Mouse (Mus musculus): ENCODE data around the gene Chchd4. TPM values are rescaled to one million over a fixed set of nuclear protein-coding genes. Genes with fewer than 3 reads are reported as not detected.

Chchd4 gene
- polyA plus RNA-seq (2012; rRNA removed): 3.5 and 4.4 TPM in 2 replicates

GRCm38 (mm10) chr6:91472868-91473804, at the start of gene Chchd4, which contains the start of gene Tmem43:
Chchd4 (minus strand) TSS chr6:91473546.
Tmem43 (plus strand) TSS chr6:91473703.
- peak; percentile 99 for DNase-seq
- WGBS: under 1% methylated on average over 74 of the region's 74 CpGs
- TF ChIP-seq CTCF (IDR thresholded peaks at IDR 0.05; ENCODE audit: insufficient read depth, low read length): no peak
- peak; percentile 92; the same call in 1 of the 2 replicates for TF ChIP-seq POLR2A (IDR thresholded peaks at IDR 0.05; ENCODE audit: borderline replicate concordance, extremely low read depth, low read depth, low read length)

GRCm38 (mm10) chr6:91522816-91523215, 49.5 kb upstream of the Chchd4 start:
- no peak for TF ChIP-seq CTCF (IDR thresholded peaks at IDR 0.05; ENCODE audit: insufficient read depth, low read length)
- TF ChIP-seq POLR2A (IDR thresholded peaks at IDR 0.05; ENCODE audit: borderline replicate concordance, extremely low read depth, low read depth, low read length): no peak
- Histone ChIP-seq H3K4me3 (replicated peaks; ENCODE audit: extremely low read depth, low read depth, low read length) (no peak overlapping the region), H3K4me1 (ENCODE audit: control insufficient read depth, insufficient read depth, low read length) (no peaks in the 10 kb centered on the region)
- no peak for DNase-seq
- WGBS: 92% methylated on average over 5 of the region's 5 CpGs

More at GRCm38 (mm10) chr6:91472868-91473804, at the start of gene Chchd4, which contains the start of gene Tmem43:
- H3K4me3 ChIP-seq (replicated peaks; ENCODE audit: extremely low read depth, low read depth, low read length): peak within 1 kb of the TSS; percentile 86
- peaks cover 14% of the 10 kb centered on the region for H3K4me1 ChIP-seq (ENCODE audit: control insufficient read depth, insufficient read depth, low read length)

DNA sequence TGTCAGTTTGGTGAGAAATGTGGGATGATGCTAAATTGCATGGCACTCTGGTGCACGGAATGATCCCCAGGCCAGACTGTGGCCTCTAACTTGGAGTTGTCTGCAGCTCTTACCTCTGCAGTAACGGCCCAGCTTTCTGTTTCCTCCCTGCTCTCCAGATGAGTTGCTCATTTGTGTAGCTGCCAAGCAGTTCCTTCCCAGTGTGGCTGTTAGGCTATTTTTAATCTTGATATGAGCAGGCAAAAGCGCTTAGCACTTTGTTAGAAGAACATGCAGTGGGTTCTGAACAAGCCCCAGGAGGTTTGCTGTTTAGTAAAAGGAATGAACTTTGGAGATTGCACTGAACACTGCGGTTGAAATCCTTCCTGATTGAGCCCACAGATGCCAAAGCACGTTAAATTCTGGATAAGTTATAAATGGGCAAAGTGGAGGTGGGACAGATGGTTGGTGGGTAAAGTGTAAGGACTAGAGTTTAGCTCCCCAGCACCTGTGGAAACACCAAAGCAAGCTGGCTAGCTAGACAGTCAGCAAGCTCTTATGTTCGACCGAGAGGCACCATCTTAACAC, 45.2 kb upstream of the Chchd4 start:
- no peak for DNase-seq
- Histone ChIP-seq H3K4me1 (ENCODE audit: control insufficient read depth, insufficient read depth, low read length) (peaks cover 8% of the 10 kb centered on the region), H3K4me3 (replicated peaks; ENCODE audit: extremely low read depth, low read depth, low read length) (no peak overlapping the region)
- 70% methylated on average over 7 of the region's 7 CpGs for WGBS
- TF ChIP-seq POLR2A (IDR thresholded peaks at IDR 0.05; ENCODE audit: borderline replicate concordance, extremely low read depth, low read depth, low read length) (no peak), CTCF (IDR thresholded peaks at IDR 0.05; ENCODE audit: insufficient read depth, low read length) (no peak)

- WGBS: under 1% methylated on average over 79 of the region's 80 CpGs
- DNase-seq: peak; percentile 99
- Histone ChIP-seq H3K4me1 (ENCODE audit: control insufficient read depth, insufficient read depth, low read length) (peaks cover 8% of the 10 kb centered on the region), H3K4me3 (replicated peaks; ENCODE audit: extremely low read depth, low read depth, low read length) (peak within 1 kb of the TSS; percentile 86)
- peak; percentile 52; the same call in 1 of the 2 replicates for TF ChIP-seq POLR2A (IDR thresholded peaks at IDR 0.05; ENCODE audit: borderline replicate concordance, extremely low read depth, low read depth, low read length)
- no peak for TF ChIP-seq CTCF (IDR thresholded peaks at IDR 0.05; ENCODE audit: insufficient read depth, low read length)
Observed at GRCm38 (mm10) chr6:91515545-91516449, 42.5 kb upstream of the Chchd4 start, which contains the start of the genes Xpc and Lsm3. Xpc (minus strand) TSS chr6:91515888. Lsm3 (plus strand) TSS chr6:91515928.

DNA sequence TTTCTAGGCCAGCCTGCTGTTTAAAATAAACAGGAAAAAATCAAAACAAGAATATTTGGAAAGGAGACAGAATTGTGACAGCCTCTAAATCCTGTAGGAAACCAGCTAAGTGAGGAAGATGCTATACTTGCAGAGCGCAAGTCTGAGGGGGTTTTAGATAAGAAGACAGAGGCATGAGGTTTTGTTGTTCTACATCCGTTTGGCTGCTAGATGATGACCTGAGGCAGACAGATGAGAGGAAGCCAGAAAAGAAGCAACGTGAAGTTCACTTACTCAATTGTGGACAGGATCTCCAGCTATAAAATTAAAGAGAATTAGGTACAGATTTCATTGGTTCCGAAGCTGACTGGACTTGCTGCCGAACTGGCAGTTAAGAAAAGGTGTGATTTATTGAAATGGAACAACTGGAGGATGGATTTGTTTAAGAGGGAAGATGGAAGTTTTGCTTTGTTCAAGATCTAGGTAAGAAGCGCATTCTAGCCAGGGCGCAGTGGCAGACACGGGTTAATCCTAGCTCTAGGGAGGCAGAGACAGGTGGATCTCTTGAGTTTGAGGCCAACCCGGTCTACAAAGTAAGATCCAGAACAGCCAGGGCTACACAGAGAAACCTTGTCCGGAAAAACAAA, 41.5 kb upstream of the Chchd4 start:
- peaks cover 8% of the 10 kb centered on the region for H3K4me1 ChIP-seq (ENCODE audit: control insufficient read depth, insufficient read depth, low read length)
- no peak for DNase-seq
- H3K4me3 ChIP-seq (replicated peaks; ENCODE audit: extremely low read depth, low read depth, low read length): peak overlapping the region; percentile 78
- 16% methylated on average over 10 of the region's 10 CpGs for WGBS
- no peak for TF ChIP-seq POLR2A (IDR thresholded peaks at IDR 0.05; ENCODE audit: borderline replicate concordance, extremely low read depth, low read depth, low read length)
- TF ChIP-seq CTCF (IDR thresholded peaks at IDR 0.05; ENCODE audit: insufficient read depth, low read length): no peak

- no peak for TF ChIP-seq POLR2A (IDR thresholded peaks at IDR 0.05; ENCODE audit: borderline replicate concordance, extremely low read depth, low read depth, low read length)
- no peak for TF ChIP-seq CTCF (IDR thresholded peaks at IDR 0.05; ENCODE audit: insufficient read depth, low read length)
- Histone ChIP-seq H3K4me1 (ENCODE audit: control insufficient read depth, insufficient read depth, low read length) (peaks cover 8% of the 10 kb centered on the region), H3K4me3 (replicated peaks; ENCODE audit: extremely low read depth, low read depth, low read length) (no peak overlapping the region)
- no peak for DNase-seq
Observed at GRCm38 (mm10) chr6:91514135-91514534, 40.8 kb upstream of the Chchd4 start.

DNA sequence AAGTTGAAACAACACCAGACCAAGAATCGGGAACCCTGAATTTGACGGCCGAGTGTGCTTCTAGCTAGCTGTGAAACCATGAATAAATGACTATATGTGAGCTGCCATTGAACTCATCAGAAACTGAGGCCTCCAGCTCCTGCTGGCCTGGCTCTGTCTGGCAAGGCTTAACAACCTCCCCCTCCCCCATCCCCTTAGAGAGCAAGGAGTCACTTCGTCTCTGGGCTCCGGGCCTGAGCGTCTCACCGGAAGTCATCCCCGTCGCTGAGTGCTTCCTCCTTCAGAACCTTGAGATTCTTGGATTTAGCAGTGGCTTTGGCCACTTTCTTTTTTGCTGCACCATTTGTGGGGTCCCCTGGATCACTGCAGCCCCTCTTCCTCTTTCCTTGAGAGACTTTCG, 36.9 kb upstream of the Chchd4 start:
- DNase-seq: no peak
- TF ChIP-seq CTCF (IDR thresholded peaks at IDR 0.05; ENCODE audit: insufficient read depth, low read length) (no peak), POLR2A (IDR thresholded peaks at IDR 0.05; ENCODE audit: borderline replicate concordance, extremely low read depth, low read depth, low read length) (no peak)
- H3K4me1 ChIP-seq (ENCODE audit: control insufficient read depth, insufficient read depth, low read length): peaks cover 5% of the 10 kb centered on the region
- H3K4me3 ChIP-seq (replicated peaks; ENCODE audit: extremely low read depth, low read depth, low read length): no peak overlapping the region
- WGBS: 71% methylated on average over 10 of the region's 10 CpGs

DNA sequence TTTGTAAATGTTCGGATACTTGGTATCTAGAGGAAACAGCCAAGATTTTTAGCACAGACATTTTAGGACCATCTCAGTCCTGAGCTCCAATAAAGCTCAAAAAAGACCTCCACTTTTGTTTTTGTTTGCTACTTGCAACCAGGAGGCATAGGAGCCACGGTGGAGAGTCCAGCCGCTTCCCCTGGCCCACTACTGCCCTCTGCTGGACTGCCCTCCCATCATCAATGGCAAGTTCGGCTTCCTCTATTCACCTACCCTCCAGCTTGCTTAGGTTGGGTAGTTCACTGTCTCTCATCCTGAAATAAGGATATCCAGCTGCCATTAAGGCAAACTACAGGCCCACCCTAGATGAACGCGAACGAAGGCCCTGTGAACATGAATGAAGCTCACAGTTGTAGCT, 36.0 kb upstream of the Chchd4 start:
- Histone ChIP-seq H3K4me1 (ENCODE audit: control insufficient read depth, insufficient read depth, low read length) (no peaks in the 10 kb centered on the region), H3K4me3 (replicated peaks; ENCODE audit: extremely low read depth, low read depth, low read length) (no peak overlapping the region)
- WGBS: 39% methylated on average over 7 of the region's 7 CpGs
- TF ChIP-seq POLR2A (IDR thresholded peaks at IDR 0.05; ENCODE audit: borderline replicate concordance, extremely low read depth, low read depth, low read length): no peak
- peak; percentile 92 for TF ChIP-seq CTCF (IDR thresholded peaks at IDR 0.05; ENCODE audit: insufficient read depth, low read length)
- DNase-seq: peak; percentile 76

Measured in lung, adult 2 months (tissue).